Mouse (Mus musculus): ENCODE results near the gene Nt5dc2.

Nt5dc2 gene

GRCm38 (mm10) chr14:31134015-31135000 is 3.5 kb downstream of the Nt5dc2 start:
- DNase-seq (ENCODE audit: low spot score) = peak; percentile 72

- DNase-seq (ENCODE audit: low spot score) = no peak
Observed at GRCm38 (mm10) chr14:31135495-31136410, 4.9 kb downstream of the Nt5dc2 start.

GRCm38 (mm10) chr14:31136411-31137280 is 5.8 kb downstream of the Nt5dc2 start:
- DNase-seq (ENCODE audit: low spot score) = no peak

- no peak for DNase-seq (ENCODE audit: low spot score)
Observed at GRCm38 (mm10) chr14:31137281-31137595, 6.4 kb downstream of the Nt5dc2 start.

GRCm38 (mm10) chr14:31137791-31138190 is 6.9 kb downstream of the Nt5dc2 start:
- DNase-seq (ENCODE audit: low spot score) = no peak

GRCm38 (mm10) chr14:31138219-31138896 is 7.5 kb downstream of the Nt5dc2 start:
- no peak for DNase-seq (ENCODE audit: low spot score)

- DNase-seq (ENCODE audit: low spot score) = no peak
Observed at GRCm38 (mm10) chr14:31138897-31139429, 8.1 kb downstream of the Nt5dc2 start.

- no peak for DNase-seq (ENCODE audit: low spot score)
Observed at GRCm38 (mm10) chr14:31139666-31140065, 8.8 kb downstream of the Nt5dc2 start.

GRCm38 (mm10) chr14:31140141-31140540 is 9.3 kb downstream of the Nt5dc2 start:
- DNase-seq (ENCODE audit: low spot score) = no peak

- no peak for DNase-seq (ENCODE audit: low spot score)
Observed at GRCm38 (mm10) chr14:31141011-31141410, 10.2 kb downstream of the Nt5dc2 start.

GRCm38 (mm10) chr14:31145694-31146093 is 14.8 kb downstream of the Nt5dc2 start:
- no peak for DNase-seq (ENCODE audit: low spot score)

GRCm38 (mm10) chr14:31160196-31161150 is 29.6 kb downstream of the Nt5dc2 start:
- DNase-seq (ENCODE audit: low spot score) = no peak

GRCm38 (mm10) chr14:31161191-31161590 is 30.3 kb downstream of the Nt5dc2 start:
- no peak for DNase-seq (ENCODE audit: low spot score)

- DNase-seq (ENCODE audit: low spot score) = no peak
Observed at GRCm38 (mm10) chr14:31161638-31162037, 30.8 kb downstream of the Nt5dc2 start.

- DNase-seq (ENCODE audit: low spot score) = no peak
Observed at GRCm38 (mm10) chr14:31164067-31164466, 33.2 kb downstream of the Nt5dc2 start.

- DNase-seq (ENCODE audit: low spot score) = no peak
Observed at GRCm38 (mm10) chr14:31165010-31165409, 34.2 kb downstream of the Nt5dc2 start.

- DNase-seq (ENCODE audit: low spot score) = no peak
Observed at GRCm38 (mm10) chr14:31165458-31165857, 34.6 kb downstream of the Nt5dc2 start.

GRCm38 (mm10) chr14:31165991-31166630 is 35.3 kb downstream of the Nt5dc2 start:
- peak; percentile 48 for DNase-seq (ENCODE audit: low spot score)

GRCm38 (mm10) chr14:31166827-31167226 is 36.0 kb downstream of the Nt5dc2 start:
- no peak for DNase-seq (ENCODE audit: low spot score)

All from MN1 (cell line).